Mouse (Mus musculus) heart, adult 2 months (tissue): ENCODE measurements around the gene Gm20388. TPM values are rescaled to one million over a fixed set of nuclear protein-coding genes. Genes with fewer than 3 reads are reported as not detected.
"Not testable (repeated sequence)": the region's sequence is repeated elsewhere in the genome, so short reads cannot be mapped to it uniquely, and the experiment has no call there.

Source experiments
- DNase-seq, 2 experiments: peaks; one replicate each; pipeline ENCODE4 v3.0.0; 2021
- H3K27ac ChIP-seq: fragments of 200-600 bp; 2 replicates; pipeline ENCODE4 v1.8.1; 2022
- H3K27me3 ChIP-seq: fragments of 200-500 bp; 2 replicates; pipeline ENCODE4 v1.6.1; 2012; ENCODE audit warnings: mild to moderate bottlenecking, low read length, inconsistent platforms, mixed read lengths; ENCODE audit not compliant: control insufficient read depth, insufficient read depth
- H3K36me3 ChIP-seq: fragments of 200-500 bp; 2 replicates; pipeline ENCODE4 v1.6.1; 2012; ENCODE audit warnings: low read length, inconsistent platforms; ENCODE audit not compliant: control insufficient read depth, insufficient read depth
- H3K4me1 ChIP-seq: fragments of 200-500 bp; 2 replicates; pipeline ENCODE4 v1.6.1; 2011; ENCODE audit warnings: low read length; ENCODE audit not compliant: control insufficient read depth, insufficient read depth
- H3K4me3 ChIP-seq: fragments of 200-600 bp; 2 replicates; pipeline ENCODE4 v1.8.1; 2022
- H3K79me2 ChIP-seq: fragments of 200-500 bp; replicated peaks from 2 replicates; pipeline ENCODE4 v1.6.1; 2012; ENCODE audit warnings: mild to moderate bottlenecking, inconsistent platforms, low read length, moderate library complexity, mixed read lengths; ENCODE audit not compliant: control insufficient read depth, insufficient read depth
- H3K9ac ChIP-seq: fragments of 200-500 bp; 2 replicates; pipeline ENCODE4 v1.6.1; 2012; ENCODE audit warnings: low read depth, mild to moderate bottlenecking, control low read depth, inconsistent platforms, low read length, mixed read lengths
- CTCF ChIP-seq: fragments of 200-600 bp; IDR thresholded peaks from 2 replicates; pipeline ENCODE4 v1.8.1; 2022; ENCODE audit warnings: antibody characterized with exemption, mild to moderate bottlenecking, moderate library complexity
- EP300 ChIP-seq: fragments of 200-500 bp; IDR thresholded peaks from 2 replicates; pipeline ENCODE4 v1.6.1; 2011; ENCODE audit warnings: low read depth, low read length, control low read depth; ENCODE audit not compliant: insufficient read depth
- POLR2A ChIP-seq: fragments of 200-500 bp; IDR thresholded peaks from 2 replicates; pipeline ENCODE4 v1.6.1; 2011; ENCODE audit warnings: mild to moderate bottlenecking, low read depth, low read length, control low read depth; ENCODE audit not compliant: insufficient read depth
- WGBS: fragments of 180-500 bp; shearing (Covaris S2); methylation state at CpG from one replicate; pipeline ENCODE4 v1.1.7; 2018; 5-methylcytosine and 5-hydroxymethylcytosine counted together
- intact Hi-C: fragments of 180-260 bp; cut with DNase I; formaldehyde crosslinking; loops from one replicate; pipeline ENCODE4 v1.15.1; 2025
- polyA plus RNA-seq: library from polyadenylated mRNA; depleted of rRNA; stranded (reverse); fragments of >200 nt; gene quantifications from 2 replicates; pipeline ENCODE4 v1.2.3, GENCODE M21; 2012
- total RNA-seq, 2 experiments: library from RNA; stranded (reverse); gene quantifications; 2 replicates each; pipeline ENCODE4 v1.2.3; 2021

The Gm20388 gene
- total and polyA plus RNA-seq, 3 experiments = 1.8 to 32.3 TPM; not detected in 1

GRCm38 (mm10) chr8:120366840-120367239, 456.2 kb downstream of the Gm20388 start:
- H3K9ac ChIP-seq = no peak overlapping the region
- intact Hi-C loops = loop anchor here (5.0 kb wide), 1 partner anchor 50 kb away; no protein-coding TSS in a partner anchor
- DNase-seq = no peak
- no peaks in the 10 kb centered on the region for H3K79me2 ChIP-seq
- H3K36me3 ChIP-seq = no peaks in the 10 kb centered on the region
- no peak overlapping the region for H3K4me3 ChIP-seq
- WGBS = 91% methylated on average over 6 of the region's 6 CpGs
- TF ChIP-seq CTCF (no peak), EP300 (no peak), POLR2A (no peak)
- no peaks in the 10 kb centered on the region for H3K27me3 ChIP-seq
- H3K4me1 ChIP-seq = peaks cover 46% of the 10 kb centered on the region
- no peak overlapping the region for H3K27ac ChIP-seq

- H3K4me1 ChIP-seq = peaks cover 47% of the 10 kb centered on the region
- intact Hi-C loops = loop anchor here (5.0 kb wide), 1 partner anchor 49 kb away; no protein-coding TSS in a partner anchor
- 87% methylated on average over 1 of the region's 1 CpGs for WGBS
These were observed 457.6 kb downstream of the Gm20388 start for GRCm38 (mm10) chr8:120368191-120368590.

GRCm38 (mm10) chr8:120368814-120369649, 458.4 kb downstream of the Gm20388 start:
- intact Hi-C loops = loop anchor here (5.0 kb wide), 1 partner anchor 48 kb away; no protein-coding TSS in a partner anchor

More at GRCm38 (mm10) chr8:120368191-120368590, 457.6 kb downstream of the Gm20388 start:
- not testable (repeated sequence) for H3K79me2 ChIP-seq, DNase-seq, H3K27me3 ChIP-seq, H3K36me3 ChIP-seq, H3K9ac ChIP-seq, H3K4me3 ChIP-seq
- H3K27ac ChIP-seq = peak overlapping the region; percentile 70

GRCm38 (mm10) chr8:120369956-120370355, 459.3 kb downstream of the Gm20388 start:
- Histone ChIP-seq H3K27ac (peak overlapping the region; percentile 68), H3K4me1 (peaks cover 34% of the 10 kb centered on the region), H3K79me2 (no peaks in the 10 kb centered on the region), H3K9ac (no peak overlapping the region), H3K4me3 (no peak overlapping the region), H3K36me3 (no peaks in the 10 kb centered on the region), H3K27me3 (no peaks in the 10 kb centered on the region)
- 27% methylated on average over 7 of the region's 7 CpGs for WGBS
- peak; percentile 88 for TF ChIP-seq EP300
- peak; percentile 16; the same call in 1 of the 2 replicates for TF ChIP-seq CTCF
- no peak for TF ChIP-seq POLR2A
- intact Hi-C loops = loop anchor here (5.0 kb wide), 1 partner anchor 47 kb away; no protein-coding TSS in a partner anchor
- DNase-seq = peak; percentile 63 to 70

More at GRCm38 (mm10) chr8:120368814-120369649, 458.4 kb downstream of the Gm20388 start:
- no peak overlapping the region for H3K9ac ChIP-seq
- H3K27ac ChIP-seq = peak overlapping the region; percentile 70
- no peaks in the 10 kb centered on the region for H3K36me3 ChIP-seq
- peaks cover 43% of the 10 kb centered on the region for H3K4me1 ChIP-seq
- 18% methylated on average over 11 of the region's 11 CpGs for WGBS
- H3K27me3 ChIP-seq = no peaks in the 10 kb centered on the region
- no peak overlapping the region for H3K4me3 ChIP-seq
- no peaks in the 10 kb centered on the region for H3K79me2 ChIP-seq
- DNase-seq = peak; percentile 86 to 92
- no peak for TF ChIP-seq POLR2A
- TF ChIP-seq EP300 = peak; percentile 85
- TF ChIP-seq CTCF = peak; percentile 70

- no peak overlapping the region for H3K9ac ChIP-seq
- H3K4me1 ChIP-seq = peaks cover 30% of the 10 kb centered on the region
- DNase-seq = no peak
- WGBS = 84% methylated on average over 4 of the region's 4 CpGs
- H3K36me3 ChIP-seq = no peaks in the 10 kb centered on the region
- intact Hi-C loops = no loop called here
- H3K27ac ChIP-seq = peak overlapping the region; percentile 68
- no peaks in the 10 kb centered on the region for H3K79me2 ChIP-seq
- TF ChIP-seq CTCF (peak; percentile 33), EP300 (no peak)
- H3K4me3 ChIP-seq = no peak overlapping the region
- H3K27me3 ChIP-seq = no peaks in the 10 kb centered on the region
These were observed 459.8 kb downstream of the Gm20388 start for GRCm38 (mm10) chr8:120370461-120370860.

GRCm38 (mm10) chr8:120371146-120371545, 460.5 kb downstream of the Gm20388 start:
- intact Hi-C loops = no loop called here
- H3K4me1 ChIP-seq = peaks cover 28% of the 10 kb centered on the region

More at GRCm38 (mm10) chr8:120371146-120371545, 460.5 kb downstream of the Gm20388 start:
- no peak for DNase-seq
- Histone ChIP-seq H3K27ac (no peak overlapping the region), H3K4me3 (no peak overlapping the region), H3K27me3 (no peaks in the 10 kb centered on the region), H3K9ac (no peak overlapping the region), H3K79me2 (no peaks in the 10 kb centered on the region), H3K36me3 (no peaks in the 10 kb centered on the region)
- TF ChIP-seq EP300 = no peak
- no peak for TF ChIP-seq CTCF
- TF ChIP-seq POLR2A = no peak
- 60% methylated on average over 5 of the region's 5 CpGs for WGBS
